Mouse (Mus musculus) E14TG2a.4 (cell line): ENCODE results near the gene Lrrc45.

Experiments used
- CTCF ChIP-seq: conservative IDR thresholded peaks from 2 replicates; pipeline ENCODE4 v1.5.1; 2014; ENCODE audit warnings: low read length
- NANOG ChIP-seq: IDR thresholded peaks from 2 replicates; pipeline ENCODE4 v1.6.1; 2014; ENCODE audit warnings: borderline replicate concordance, low read length, mixed read lengths
- POU5F1 ChIP-seq: IDR thresholded peaks from 2 replicates; pipeline ENCODE4 v1.6.1; 2014; ENCODE audit warnings: low read length, borderline replicate concordance

GRCm38 (mm10) chr11:120693461-120693860 is 20.3 kb upstream of the Lrrc45 start:
- no peak for TF ChIP-seq CTCF
- no peak for TF ChIP-seq NANOG
- TF ChIP-seq POU5F1, result no peak
